Mouse (Mus musculus) thymus, postnatal 14 days (tissue): ENCODE measurements around the gene Klk1b5.

ENCODE experiments used
- DNase-seq: peaks from one replicate; pipeline ENCODE4 v3.0.0; 2021

Klk1b5 gene

DNA sequence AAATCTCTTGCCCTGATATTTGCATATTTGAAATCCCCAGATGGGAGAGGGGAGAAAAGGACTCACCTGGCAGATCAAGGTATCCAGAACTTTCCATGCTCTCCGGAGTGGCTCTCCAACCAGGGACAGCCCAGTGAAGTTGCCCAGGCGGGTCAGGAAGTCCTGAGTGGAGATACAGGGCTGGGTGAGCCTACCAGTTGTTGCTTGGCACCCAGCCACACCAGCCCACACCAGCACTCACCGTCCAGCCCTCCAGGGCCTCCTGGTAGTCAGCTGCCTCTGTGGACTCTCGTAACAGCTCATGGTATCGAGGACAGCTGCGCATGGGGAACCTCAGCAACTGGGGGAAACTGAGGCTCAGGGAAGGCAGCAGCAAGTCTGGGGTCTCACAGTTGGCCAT lies 39.2 kb downstream of the Klk1b5 start:
- DNase-seq = no peak

DNA sequence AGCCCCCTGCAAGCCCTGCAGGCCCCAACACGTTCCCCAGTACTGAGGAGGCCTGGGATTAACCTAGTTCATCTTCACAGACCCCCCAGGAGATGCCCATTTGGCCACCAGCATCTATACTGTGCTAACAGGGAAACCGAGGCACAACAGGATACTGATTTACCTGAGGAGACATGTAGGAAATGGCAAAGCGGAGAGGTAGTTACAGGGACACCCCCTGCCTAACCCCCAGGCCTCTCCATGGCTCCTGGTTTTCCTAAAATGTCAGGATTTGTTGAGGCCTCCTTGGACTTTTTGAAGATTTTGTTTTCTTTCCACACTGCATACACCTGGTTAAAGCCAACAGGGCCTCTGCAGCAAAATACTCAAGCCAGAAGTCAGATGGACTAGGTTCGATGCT lies 41.5 kb downstream of the Klk1b5 start, which contains the start of gene Acp4:
Gene Acp4, minus strand, starts transcription at position 101 of the 400 bp plus-strand sequence.
- no peak for DNase-seq

DNA sequence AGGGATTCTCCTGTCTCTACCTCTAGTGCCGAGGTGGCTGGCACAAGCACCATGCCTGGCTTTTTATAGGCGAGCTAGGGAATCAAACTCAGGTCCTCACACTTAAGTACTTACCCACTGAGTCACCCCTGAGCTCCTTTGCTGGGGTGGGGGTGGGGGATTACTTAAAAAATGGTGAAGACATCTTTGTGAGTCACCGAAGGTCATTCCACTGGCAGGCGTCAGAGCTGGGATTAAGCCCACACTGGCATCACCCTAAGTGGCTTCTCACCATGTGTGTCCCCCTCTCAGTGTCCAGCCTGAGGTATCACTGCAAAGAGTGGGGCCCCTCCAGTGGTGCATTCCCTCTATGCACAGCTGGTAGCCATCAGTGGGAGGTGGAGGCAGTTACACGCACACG lies 44.7 kb downstream of the Klk1b5 start:
- no peak for DNase-seq

DNA sequence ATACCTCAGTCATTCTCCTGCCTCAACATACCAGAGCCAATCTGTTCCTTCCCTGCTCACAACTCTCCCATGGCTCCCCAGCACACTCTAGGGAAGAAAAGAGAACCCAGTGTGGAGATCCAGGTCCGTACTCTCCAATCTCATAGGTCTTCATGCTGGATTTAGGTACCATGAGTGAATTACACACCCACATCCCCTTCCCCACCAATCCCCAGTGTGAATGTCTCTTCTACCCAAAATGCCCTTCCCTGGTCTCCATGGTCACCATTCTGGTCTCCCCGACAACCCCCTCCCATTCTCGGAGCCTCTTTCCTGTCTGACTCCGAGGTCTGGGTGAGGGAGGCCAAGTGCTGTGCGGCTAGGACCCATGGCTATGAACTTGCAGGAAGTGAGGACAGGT lies 45.4 kb downstream of the Klk1b5 start, which contains the start of gene Gm15517:
Gene Gm15517, plus strand, starts transcription at position 301 of the 400 bp plus-strand sequence.
- no peak for DNase-seq

DNA sequence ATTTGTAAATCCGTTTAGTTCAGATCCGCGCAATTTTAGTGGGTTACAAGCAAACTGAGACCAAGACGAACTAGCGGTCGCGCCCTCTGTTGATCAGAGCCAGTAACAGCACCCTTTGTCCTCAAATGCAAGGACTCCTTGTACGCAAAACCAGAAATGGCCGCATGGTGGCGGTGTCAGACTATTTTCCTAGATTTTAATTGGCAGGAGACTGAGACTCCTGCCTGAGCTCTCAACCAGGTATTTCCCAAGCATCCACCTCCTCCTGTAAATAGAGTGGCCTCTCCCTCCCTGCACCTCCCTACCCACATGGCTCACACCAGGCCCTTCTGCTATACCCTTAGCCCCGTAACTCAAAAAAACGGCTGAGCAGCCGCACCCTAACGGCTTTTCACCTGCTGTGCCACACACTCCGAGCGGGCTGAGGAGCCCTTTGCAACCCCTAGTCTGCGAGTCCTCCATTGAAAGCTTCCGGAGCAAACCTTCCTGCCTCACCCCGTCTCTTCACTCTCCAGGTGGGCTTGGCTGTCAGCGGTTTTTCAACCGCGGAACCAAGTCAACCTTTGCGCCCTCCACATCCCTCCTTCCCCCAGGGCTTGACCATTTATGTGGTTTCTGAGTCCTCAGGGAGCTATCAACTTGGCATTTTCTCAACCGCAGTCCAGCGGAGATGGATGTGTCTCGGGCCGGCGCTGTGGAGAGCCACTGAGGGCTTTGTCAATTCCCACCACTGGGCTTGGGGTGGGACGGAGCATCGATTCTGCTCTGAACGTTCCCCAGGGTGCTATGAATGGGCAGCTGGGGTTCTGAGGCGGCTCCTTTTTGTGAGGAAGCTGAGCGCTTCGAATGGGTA lies 47.3 kb downstream of the Klk1b5 start:
- DNase-seq = peak; percentile 94

DNA sequence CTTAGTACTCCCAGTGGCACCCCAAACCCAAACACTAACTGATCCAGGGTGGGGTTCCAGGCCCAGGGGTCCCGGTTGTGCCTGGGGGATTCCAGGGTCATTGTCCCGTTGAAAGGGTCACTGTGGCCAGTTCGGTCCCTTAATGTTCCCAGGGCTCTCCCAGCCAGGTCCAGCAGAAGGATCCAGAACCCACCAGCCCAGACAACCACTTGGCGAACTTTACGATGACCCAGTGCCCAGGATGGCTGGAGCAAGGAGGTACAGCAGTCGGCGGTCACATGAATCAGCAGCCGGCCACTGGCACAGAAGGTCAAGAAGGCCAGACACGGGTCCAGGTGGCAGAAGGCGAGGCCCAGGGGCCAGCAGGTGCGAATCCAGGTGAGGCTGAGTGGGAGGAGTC lies 52.4 kb downstream of the Klk1b5 start:
- no peak for DNase-seq

DNA sequence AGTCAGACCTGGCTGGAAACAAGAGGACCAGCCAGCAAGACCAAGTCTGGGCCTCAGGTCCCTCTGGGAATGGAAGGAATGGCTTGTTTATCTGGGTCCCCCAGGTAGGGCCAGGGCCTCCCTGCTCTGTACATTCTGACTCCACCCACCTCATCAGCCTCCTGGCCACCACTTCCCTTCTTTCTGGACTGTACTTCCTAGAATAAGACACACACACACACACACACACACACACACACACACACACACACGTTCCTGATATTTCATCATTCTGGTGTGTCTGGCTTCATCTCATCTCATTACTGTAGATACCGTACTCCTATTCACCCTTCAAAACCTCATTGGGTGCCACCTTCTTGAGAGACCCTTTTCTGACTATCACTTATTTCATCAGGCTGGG lies 53.7 kb downstream of the Klk1b5 start:
- DNase-seq = no peak
